Mouse (Mus musculus) ES-Bruce4 (cell line): Measurements from ENCODE around the gene Greb1.

ENCODE experiments used
- CTCF ChIP-seq: IDR thresholded peaks from one replicate; pipeline ENCODE4 v1.8.1; 2011; ENCODE audit warnings: low read depth, low read length
- EP300 ChIP-seq: IDR thresholded peaks from 2 replicates; pipeline ENCODE4 v1.6.1; 2011; ENCODE audit warnings: low read depth, low read length; ENCODE audit not compliant: insufficient read depth
- POLR2A ChIP-seq: IDR thresholded peaks from one replicate; pipeline ENCODE4 v1.8.1; 2011; ENCODE audit warnings: low read length; ENCODE audit not compliant: insufficient read depth

DNA sequence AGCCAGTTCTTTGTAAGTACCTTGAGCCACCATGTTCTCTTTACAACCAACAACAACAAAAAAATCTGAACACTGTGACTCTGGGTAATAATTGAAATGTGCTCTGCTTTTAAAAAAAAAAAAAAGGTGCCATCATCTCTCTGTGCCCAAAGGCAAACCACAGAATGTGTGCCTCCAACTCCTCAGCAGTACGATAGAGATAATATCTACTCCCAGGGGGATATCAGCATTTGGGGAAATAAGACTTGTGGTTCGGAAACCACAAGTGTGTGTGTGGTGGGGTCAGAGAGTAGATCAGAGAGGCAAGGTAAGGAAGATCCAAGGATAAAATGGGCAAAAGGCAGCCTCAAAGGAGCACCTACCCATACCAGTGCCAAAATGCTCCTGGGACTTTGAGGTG, 169.3 kb downstream of the Greb1 start:
- TF ChIP-seq POLR2A (no peak), CTCF (no peak), EP300 (no peak)
